Mouse (Mus musculus): ENCODE measurements around the gene Ush1g. TPM values are rescaled to one million over a fixed set of nuclear protein-coding genes. Genes with fewer than 3 reads are reported as not detected.

Ush1g gene
- polyA plus RNA-seq, 1 experiment from 2014 or later: 0.06 TPM

- Histone ChIP-seq H3K9ac (ENCODE audit: low read depth, low read length) (no peak overlapping the region), H3K4me3 (ENCODE audit: low read depth, low read length) (no peak overlapping the region), H3K4me1 (ENCODE audit: control insufficient read depth, insufficient read depth, low read length) (peaks cover 4% of the 10 kb centered on the region; the same call in 1 of the 2 replicates), H3K36me3 (ENCODE audit: control insufficient read depth, insufficient read depth, low read length) (no peaks in the 10 kb centered on the region), H3K4me2 (no peak overlapping the region), H3K9me3 (replicated peaks; ENCODE audit: control insufficient read depth, low read length) (no peaks in the 10 kb centered on the region), H3K27ac (ENCODE audit: low read depth, low read length) (no peak overlapping the region), H3K27me3 (ENCODE audit: control insufficient read depth, insufficient read depth, low read length) (peaks cover 33% of the 10 kb centered on the region)
- no peak for ATAC-seq (replicated peaks; ENCODE audit: insufficient number of reproducible peaks, low FRiP score, low TSS enrichment)
- WGBS (ENCODE audit: insufficient replicate concordance): 72% methylated on average over 4 of the region's 4 CpGs
Observed at GRCm38 (mm10) chr11:115300745-115301144, 21.1 kb downstream of the Ush1g start.

GRCm38 (mm10) chr11:115298160-115298559 lies 23.7 kb downstream of the Ush1g start:
- Histone ChIP-seq H3K4me3 (ENCODE audit: low read depth, low read length) (no peak overlapping the region), H3K9ac (ENCODE audit: low read depth, low read length) (no peak overlapping the region), H3K9me3 (replicated peaks; ENCODE audit: control insufficient read depth, low read length) (no peaks in the 10 kb centered on the region), H3K36me3 (ENCODE audit: control insufficient read depth, insufficient read depth, low read length) (no peaks in the 10 kb centered on the region), H3K27me3 (ENCODE audit: control insufficient read depth, insufficient read depth, low read length) (peaks cover 36% of the 10 kb centered on the region), H3K4me2 (no peak overlapping the region), H3K27ac (ENCODE audit: low read depth, low read length) (no peak overlapping the region), H3K4me1 (ENCODE audit: control insufficient read depth, insufficient read depth, low read length) (peaks cover 4% of the 10 kb centered on the region; the same call in 1 of the 2 replicates)
- WGBS (ENCODE audit: insufficient replicate concordance): 53% methylated on average over 8 of the region's 8 CpGs
- no peak for ATAC-seq (replicated peaks; ENCODE audit: insufficient number of reproducible peaks, low FRiP score, low TSS enrichment)

- H3K4me2 ChIP-seq: peak within 1 kb of the TSS; percentile 75
- 0 out of 2 replicates have a peak, but pooled peaks have one; percentile 33 for ATAC-seq (replicated peaks; ENCODE audit: insufficient number of reproducible peaks, low FRiP score, low TSS enrichment)
- peak within 1 kb of the TSS; percentile 11 for H3K9ac ChIP-seq (ENCODE audit: low read depth, low read length)
- no peak within 1 kb of the TSS for H3K27ac ChIP-seq (ENCODE audit: low read depth, low read length)
- H3K9me3 ChIP-seq (replicated peaks; ENCODE audit: control insufficient read depth, low read length): no peaks in the 10 kb centered on the region
- H3K4me1 ChIP-seq (ENCODE audit: control insufficient read depth, insufficient read depth, low read length): peaks cover 4% of the 10 kb centered on the region; the same call in 1 of the 2 replicates
- peak within 1 kb of the TSS; percentile 40 for H3K4me3 ChIP-seq (ENCODE audit: low read depth, low read length)
- H3K36me3 ChIP-seq (ENCODE audit: control insufficient read depth, insufficient read depth, low read length): no peaks in the 10 kb centered on the region
- 1% methylated on average over 44 of the region's 44 CpGs for WGBS (ENCODE audit: insufficient replicate concordance)
- H3K27me3 ChIP-seq (ENCODE audit: control insufficient read depth, insufficient read depth, low read length): peaks cover 36% of the 10 kb centered on the region
Observed at GRCm38 (mm10) chr11:115297214-115297826, 24.5 kb downstream of the Ush1g start, which contains the start of gene Fads6. TSS of gene Fads6 (minus strand) at chr11:115297663.

- H3K9me3 ChIP-seq (replicated peaks; ENCODE audit: control insufficient read depth, low read length): no peaks in the 10 kb centered on the region
- peak overlapping the region; percentile 11 for H3K9ac ChIP-seq (ENCODE audit: low read depth, low read length)
- no peak overlapping the region for H3K27ac ChIP-seq (ENCODE audit: low read depth, low read length)
- no peaks in the 10 kb centered on the region for H3K36me3 ChIP-seq (ENCODE audit: control insufficient read depth, insufficient read depth, low read length)
- peak overlapping the region; percentile 40 for H3K4me3 ChIP-seq (ENCODE audit: low read depth, low read length)
- WGBS (ENCODE audit: insufficient replicate concordance): 51% methylated on average over 21 of the region's 21 CpGs
- peaks cover 4% of the 10 kb centered on the region; the same call in 1 of the 2 replicates for H3K4me1 ChIP-seq (ENCODE audit: control insufficient read depth, insufficient read depth, low read length)
- H3K27me3 ChIP-seq (ENCODE audit: control insufficient read depth, insufficient read depth, low read length): peaks cover 36% of the 10 kb centered on the region
- ATAC-seq (replicated peaks; ENCODE audit: insufficient number of reproducible peaks, low FRiP score, low TSS enrichment): no peak
- peak overlapping the region; percentile 75 for H3K4me2 ChIP-seq
Observed at GRCm38 (mm10) chr11:115296471-115297210, 25.2 kb downstream of the Ush1g start.

GRCm38 (mm10) chr11:115295939-115296338 lies 25.9 kb downstream of the Ush1g start:
- no peaks in the 10 kb centered on the region for H3K9me3 ChIP-seq (replicated peaks; ENCODE audit: control insufficient read depth, low read length)
- H3K4me1 ChIP-seq (ENCODE audit: control insufficient read depth, insufficient read depth, low read length): peaks cover 4% of the 10 kb centered on the region; the same call in 1 of the 2 replicates
- 84% methylated on average over 11 of the region's 11 CpGs for WGBS (ENCODE audit: insufficient replicate concordance)
- H3K27me3 ChIP-seq (ENCODE audit: control insufficient read depth, insufficient read depth, low read length): peaks cover 36% of the 10 kb centered on the region
- ATAC-seq (replicated peaks; ENCODE audit: insufficient number of reproducible peaks, low FRiP score, low TSS enrichment): no peak
- no peak overlapping the region for H3K27ac ChIP-seq (ENCODE audit: low read depth, low read length)
- H3K9ac ChIP-seq (ENCODE audit: low read depth, low read length): no peak overlapping the region
- H3K4me2 ChIP-seq: no peak overlapping the region
- H3K4me3 ChIP-seq (ENCODE audit: low read depth, low read length): no peak overlapping the region
- no peaks in the 10 kb centered on the region for H3K36me3 ChIP-seq (ENCODE audit: control insufficient read depth, insufficient read depth, low read length)

- Histone ChIP-seq H3K4me1 (ENCODE audit: control insufficient read depth, insufficient read depth, low read length) (peaks cover 4% of the 10 kb centered on the region; the same call in 1 of the 2 replicates), H3K27me3 (ENCODE audit: control insufficient read depth, insufficient read depth, low read length) (peaks cover 19% of the 10 kb centered on the region), H3K36me3 (ENCODE audit: control insufficient read depth, insufficient read depth, low read length) (no peaks in the 10 kb centered on the region), H3K4me2 (no peak overlapping the region), H3K9me3 (replicated peaks; ENCODE audit: control insufficient read depth, low read length) (no peaks in the 10 kb centered on the region), H3K27ac (ENCODE audit: low read depth, low read length) (no peak overlapping the region), H3K9ac (ENCODE audit: low read depth, low read length) (no peak overlapping the region), H3K4me3 (ENCODE audit: low read depth, low read length) (no peak overlapping the region)
- 55% methylated on average over 14 of the region's 14 CpGs for WGBS (ENCODE audit: insufficient replicate concordance)
- no peak for ATAC-seq (replicated peaks; ENCODE audit: insufficient number of reproducible peaks, low FRiP score, low TSS enrichment)
Observed at GRCm38 (mm10) chr11:115292631-115293375, 29.0 kb downstream of the Ush1g start.

GRCm38 (mm10) chr11:115291503-115291902 lies 30.3 kb downstream of the Ush1g start:
- no peak for ATAC-seq (replicated peaks; ENCODE audit: insufficient number of reproducible peaks, low FRiP score, low TSS enrichment)
- no peak overlapping the region; the same call in 1 of the 2 replicates for H3K27ac ChIP-seq (ENCODE audit: low read depth, low read length)
- no peaks in the 10 kb centered on the region for H3K9me3 ChIP-seq (replicated peaks; ENCODE audit: control insufficient read depth, low read length)
- no peaks in the 10 kb centered on the region for H3K36me3 ChIP-seq (ENCODE audit: control insufficient read depth, insufficient read depth, low read length)
- no peak overlapping the region for H3K9ac ChIP-seq (ENCODE audit: low read depth, low read length)
- no peak overlapping the region for H3K4me2 ChIP-seq
- H3K4me3 ChIP-seq (ENCODE audit: low read depth, low read length): no peak overlapping the region
- H3K4me1 ChIP-seq (ENCODE audit: control insufficient read depth, insufficient read depth, low read length): no peaks in the 10 kb centered on the region; the same call in 1 of the 2 replicates
- peaks cover 8% of the 10 kb centered on the region; the same call in 1 of the 2 replicates for H3K27me3 ChIP-seq (ENCODE audit: control insufficient read depth, insufficient read depth, low read length)
- WGBS (ENCODE audit: insufficient replicate concordance): 77% methylated on average over 10 of the region's 10 CpGs

GRCm38 (mm10) chr11:115290919-115291318 lies 30.9 kb downstream of the Ush1g start:
- Histone ChIP-seq H3K9ac (ENCODE audit: low read depth, low read length) (no peak overlapping the region), H3K36me3 (ENCODE audit: control insufficient read depth, insufficient read depth, low read length) (no peaks in the 10 kb centered on the region), H3K9me3 (replicated peaks; ENCODE audit: control insufficient read depth, low read length) (no peaks in the 10 kb centered on the region), H3K27ac (ENCODE audit: low read depth, low read length) (no peak overlapping the region), H3K4me1 (ENCODE audit: control insufficient read depth, insufficient read depth, low read length) (no peaks in the 10 kb centered on the region; the same call in 1 of the 2 replicates), H3K4me2 (no peak overlapping the region), H3K27me3 (ENCODE audit: control insufficient read depth, insufficient read depth, low read length) (peaks cover 4% of the 10 kb centered on the region; the same call in 1 of the 2 replicates), H3K4me3 (ENCODE audit: low read depth, low read length) (no peak overlapping the region)
- WGBS (ENCODE audit: insufficient replicate concordance): 74% methylated on average over 6 of the region's 6 CpGs
- no peak for ATAC-seq (replicated peaks; ENCODE audit: insufficient number of reproducible peaks, low FRiP score, low TSS enrichment)

Data from heart, embryonic 11.5 days (tissue).